In genomic region chr5:124259133-124259532, GRCm38 (mm10) we compare ENCODE assay signal across 12 mouse cellular contexts. TPM values are rescaled to one million over a fixed set of nuclear protein-coding genes. Genes with fewer than 3 reads are reported as not detected.
DNase-seq lines count a peak whose midpoint lies in the region; ATAC-seq and TF ChIP-seq lines count a peak whose summit lies in the region.
"Had no signal": no experiment of that assay in that cellular context is flagged by ENCODE, and none has a peak within 500 bp of the region (broad histone marks: within the 10 kb centered on the region; RNA-seq: fewer than 3 reads in every experiment).

No protein-coding gene starts in this region.

- intact Hi-C loops in left cerebral cortex, adult 2 months (cut with DNase I) = no loop called here
- intact Hi-C loops in left cerebral cortex, postnatal 25 days (cut with DNase I) = loop anchor here (5.0 kb wide), 1 partner anchor 97 kb away; no protein-coding TSS in a partner anchor

- 63% methylated on average over 2 of the region's 2 CpGs for WGBS in kidney, adult 2 months

- TF ChIP-seq CTCF in left cerebral cortex, adult 2 months (IDR thresholded peaks at IDR 0.05) = peak; percentile 62
- TF ChIP-seq CTCF in kidney, adult 2 months (conservative IDR thresholded peaks at IDR 0.05; ENCODE audit: insufficient read depth, insufficient read length, low read depth, low read length) = no peak

- no peak for TF ChIP-seq POLR2A in kidney, adult 2 months (IDR thresholded peaks at IDR 0.05; ENCODE audit: low read depth, low read length)

- H3K4me1 ChIP-seq in kidney, adult 2 months (ENCODE audit: control insufficient read depth, insufficient read depth, low read length) = no peaks in the 10 kb centered on the region
- H3K4me1 ChIP-seq: neural tube, embryonic 13.5 days had no signal

- DNase-seq in adrenal gland, postnatal 14 days = peak; percentile 18
- no peak for DNase-seq in adrenal gland, postnatal 25 days
- DNase-seq in left cerebral cortex, adult 2 months (ENCODE audit: extremely low spot score in 1 of 2, low spot score in 2 of 2) = no peak
- no peak for DNase-seq in left cerebral cortex, postnatal 25 days (ENCODE audit: low spot score in 2 of 2)
- DNase-seq in 416B (ENCODE audit: low read depth) = peak; percentile 75
- DNase-seq in kidney, adult 2 months = no peak
- no peak for DNase-seq in left cerebral cortex, adult 9 months (ENCODE audit: low spot score in 2 of 2)
- DNase-seq: adrenal gland, postnatal 10 days; cerebellum, adult 11 months; kidney, postnatal 36 days had no signal

- ATAC-seq in hematopoietic stem cell, adult 5-6 weeks (replicated peaks in 1 of 2; ENCODE audit: insufficient read depth in 1 of 2, low FRiP score in 2 of 2, low TSS enrichment in 1 of 2, low read depth in 1 of 2, poor library complexity in 2 of 2, severe bottlenecking in 2 of 2) = peak; percentile 32 to 36; a peak in 2 of 4 replicates

- no peak overlapping the region for H3K27ac ChIP-seq in left cerebral cortex, adult 2 months
- H3K27ac ChIP-seq in kidney, adult 2 months (ENCODE audit: insufficient read depth, low read depth, low read length) = no peak overlapping the region
- H3K27ac ChIP-seq: neural tube, embryonic 13.5 days had no signal

- no peak overlapping the region for H3K4me3 ChIP-seq in left cerebral cortex, adult 2 months
- no peak overlapping the region for H3K4me3 ChIP-seq in kidney, adult 2 months (ENCODE audit: insufficient read depth, low read depth, low read length)
- H3K4me3 ChIP-seq: neural tube, embryonic 13.5 days had no signal

- no peaks in the 10 kb centered on the region; the same call in 1 of the 2 replicates for H3K36me3 ChIP-seq in kidney, adult 2 months (ENCODE audit: control insufficient read depth, insufficient read depth, low read length)

- no peaks in the 10 kb centered on the region for H3K27me3 ChIP-seq in kidney, adult 2 months (replicated peaks; ENCODE audit: control insufficient read depth, insufficient read depth, low read length)
- H3K27me3 ChIP-seq: neural tube, embryonic 13.5 days had no signal

RNA-seq across cellular contexts. Expression of gene Pitpnm2, which starts 9.6 kb away (rescaled TPM):
- 48.8 and 51.8 TPM in 2 replicates for total RNA-seq in adrenal gland, postnatal 14 days (2021)
- 62.5 and 83.8 TPM in 2 replicates for total RNA-seq in adrenal gland, postnatal 25 days (2021)
- total RNA-seq in left cerebral cortex, adult 2 months (2021) = 100 to 1,000 TPM; 317 to 336 TPM
- total RNA-seq in left cerebral cortex, postnatal 25 days (2021) = 100 to 1,000 TPM; 275 to 292 TPM
- total RNA-seq in hematopoietic stem cell, adult 5-6 weeks (2017) = 8.0 and 14.3 TPM in 2 replicates
- 17.3 and 19.8 TPM in 2 replicates for polyA plus RNA-seq in kidney, adult 2 months (2012; rRNA removed)

Comparison
In these comparisons a context has a peak if more than half of its experiments do, and no peak if none do; other contexts are left out.
1. DNase-seq: peak in adrenal gland, postnatal 14 days (single experiment) and 416B (single experiment); none in adrenal gland, postnatal 25 days (single experiment), left cerebral cortex, adult 2 months (0 of 2), left cerebral cortex, postnatal 25 days (0 of 2), kidney, adult 2 months (single experiment) and left cerebral cortex, adult 9 months (0 of 2).